Mouse (Mus musculus): ENCODE measurements around the gene Ube2q2. TPM values are rescaled to one million over a fixed set of nuclear protein-coding genes. Genes with fewer than 3 reads are reported as not detected.

Gene Ube2q2
- 15.8 and 17.3 TPM in 2 replicates for polyA plus RNA-seq (2012; rRNA removed)

DNA sequence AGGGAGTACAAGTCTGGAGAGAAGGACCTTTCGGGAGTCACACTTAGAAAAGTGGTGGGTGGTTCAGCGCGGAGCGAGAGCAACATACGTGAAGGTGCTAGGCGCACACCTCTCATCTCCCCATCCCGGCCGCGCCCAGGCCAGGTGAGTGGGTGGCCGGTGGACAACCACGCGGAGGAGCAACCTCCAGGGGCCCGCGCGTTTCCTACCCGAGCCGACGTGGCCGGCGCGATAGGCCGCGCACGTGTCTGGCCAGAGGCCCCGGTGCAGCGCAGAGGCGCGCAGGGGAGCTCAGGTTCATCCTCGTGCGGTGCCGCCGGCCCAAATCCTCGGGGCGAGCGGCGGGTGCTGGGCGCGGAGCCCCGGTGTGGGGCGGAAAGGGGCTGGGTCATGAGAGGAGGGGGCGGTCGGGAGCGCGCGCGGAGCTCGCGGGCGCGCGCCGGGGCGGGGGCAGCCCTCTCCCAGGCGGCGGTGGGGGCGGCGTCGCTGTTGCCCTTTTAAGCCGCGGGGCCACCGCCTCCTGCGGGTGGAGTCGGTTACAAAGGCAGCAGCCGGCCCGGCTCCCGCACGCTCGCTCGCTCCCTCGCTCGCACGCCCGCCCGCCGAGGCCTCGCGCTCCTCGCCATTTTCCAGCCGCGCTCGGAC, at the start of gene Ube2q2:
TSS of gene Ube2q2 (plus strand) at position 1 of the 645 bp plus-strand sequence.

DNA sequence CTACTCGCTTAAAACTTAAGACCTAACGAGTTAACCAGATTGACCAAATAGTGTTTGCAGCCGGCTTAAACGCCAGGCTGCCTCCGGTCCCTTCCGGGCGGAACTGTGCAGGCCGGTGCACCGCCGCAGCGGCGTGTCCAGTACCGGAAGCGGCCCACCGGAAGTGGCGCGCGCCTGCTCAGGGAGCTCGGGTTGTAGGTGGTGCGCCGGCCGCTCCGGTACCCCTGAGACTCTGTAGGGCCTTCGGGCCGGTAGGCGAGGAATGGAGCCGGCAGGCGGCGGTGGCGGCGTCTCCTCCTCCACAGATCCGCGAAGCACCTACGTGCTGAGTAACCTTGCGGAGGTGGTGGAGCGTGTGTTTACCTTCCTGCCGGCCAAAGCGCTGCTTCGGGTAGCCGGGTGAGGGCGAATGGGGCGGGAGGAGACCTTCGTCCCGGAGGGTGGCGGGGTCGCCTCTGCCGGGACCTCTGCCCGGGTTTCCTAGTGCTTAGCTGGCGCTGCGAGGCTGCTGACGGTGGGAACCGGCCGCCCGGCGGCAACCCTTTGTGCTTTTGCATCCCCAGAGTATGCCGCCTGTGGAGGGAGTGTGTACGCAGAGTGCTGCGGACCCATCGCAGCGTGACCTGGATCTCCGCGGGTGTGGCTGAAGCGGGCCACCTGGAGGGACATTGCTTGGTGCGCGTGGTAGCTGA, 60.3 kb downstream of the Ube2q2 start, which contains the start of gene Fbxo22:
TSS of gene Fbxo22 (plus strand) at position 136 of the 692 bp plus-strand sequence.

Other genes starting within 250 kb of the Ube2q2 start
- 0.86 and 1.4 TPM in 2 replicates for gene Hykk, start 231.6 kb upstream of the Ube2q2 start, polyA plus RNA-seq (2012; rRNA removed)
- 22.8 and 25.9 TPM in 2 replicates for gene Psma4, start 198.1 kb upstream of the Ube2q2 start, polyA plus RNA-seq (2012; rRNA removed)
- gene AY074887, start 197.9 kb upstream of the Ube2q2 start, polyA plus RNA-seq (2012; rRNA removed): not detected in 2 replicates
- 0.19 TPM in 1 of 2 replicates, not detected in the other for gene Chrna5, start 168.0 kb upstream of the Ube2q2 start, polyA plus RNA-seq (2012; rRNA removed)
- 3.4 and 4.3 TPM in 2 replicates for gene Chrna3, start 122.3 kb upstream of the Ube2q2 start, polyA plus RNA-seq (2012; rRNA removed)
- gene Chrnb4, start 100.1 kb upstream of the Ube2q2 start, polyA plus RNA-seq (2012; rRNA removed): 5.7 and 9.4 TPM in 2 replicates
- 9.7 and 10.2 TPM in 2 replicates for gene Fbxo22, start 60.1 kb downstream of the Ube2q2 start, polyA plus RNA-seq (2012; rRNA removed)
- gene Nrg4, start 178.0 kb downstream of the Ube2q2 start, polyA plus RNA-seq (2012; rRNA removed): 0.90 and 1.1 TPM in 2 replicates
- 0.90 and 1.2 TPM in 2 replicates for gene Tmem266, start 178.1 kb downstream of the Ube2q2 start, polyA plus RNA-seq (2012; rRNA removed)